Mouse (Mus musculus): ENCODE results near the gene Fbxl2.

DNA sequence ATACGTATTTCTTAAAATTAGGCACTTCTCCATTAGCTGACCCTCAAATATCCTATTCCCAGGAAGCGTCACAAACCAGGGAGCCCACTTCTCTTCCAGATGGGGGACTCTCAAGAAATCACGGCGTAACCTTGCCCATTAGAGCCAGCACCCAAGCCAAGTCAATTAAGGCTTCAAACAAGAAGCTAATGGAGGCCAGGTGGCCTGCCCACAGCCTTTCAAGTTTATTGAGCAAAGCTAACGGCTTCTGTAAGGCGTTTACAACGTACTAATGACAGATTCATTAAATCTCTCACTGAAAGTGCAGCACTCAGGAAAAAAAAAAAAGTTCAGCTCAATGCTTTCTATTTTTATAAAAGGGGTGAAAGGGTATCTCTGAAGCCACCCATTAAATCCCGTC lies 20.1 kb downstream of the Fbxl2 start:
- no peak for TF ChIP-seq POLR2A (IDR thresholded peaks at IDR 0.05; ENCODE audit: borderline replicate concordance, control insufficient read depth, low read depth, low read length)
- TF ChIP-seq CTCF (IDR thresholded peaks at IDR 0.05; ENCODE audit: control insufficient read depth, insufficient read depth, low read length) = no peak
